Comparison of ENCODE assay signal across 8 mouse cellular contexts in genomic region chr5:136714879-136715278, GRCm38 (mm10). TPM values are rescaled to one million over a fixed set of nuclear protein-coding genes. Genes with fewer than 3 reads are reported as not detected.
DNase-seq lines count a peak whose midpoint lies in the region; ATAC-seq and TF ChIP-seq lines count a peak whose summit lies in the region.

No protein-coding gene starts in this region.

- H3K4me1 ChIP-seq in hindbrain, embryonic 14.5 days (replicated peaks; ENCODE audit: control insufficient read depth, insufficient read depth, low read length) = peaks cover 8% of the 10 kb centered on the region

- H3K4me2 ChIP-seq in hindbrain, embryonic 14.5 days (replicated peaks) = peak overlapping the region; percentile 19; the same call in 1 of the 2 replicates

- WGBS in hindbrain, embryonic 14.5 days = 24% methylated on average over 11 of the region's 11 CpGs

- no peaks in the 10 kb centered on the region for H3K9me3 ChIP-seq in hindbrain, embryonic 14.5 days (ENCODE audit: control insufficient read depth, low read length)

- DNase-seq in left cerebral cortex, adult 2 months (ENCODE audit: extremely low spot score in 1 of 2, low spot score in 2 of 2) = no peak
- DNase-seq in left cerebral cortex, postnatal 36 days (ENCODE audit: low spot score in 2 of 2) = no peak
- DNase-seq in WW6 (ENCODE audit: low read depth, low spot score) = peak; percentile 76
- peak; percentile 71 for DNase-seq in embryo, embryonic 9.5 days (ENCODE audit: extremely low spot score)
- peak; percentile 57 for DNase-seq in hindbrain, embryonic 14.5 days (ENCODE audit: low spot score)
- DNase-seq in lung, postnatal 10 days = peak; percentile 69
- DNase-seq in spleen, postnatal 36 days (ENCODE audit: low spot score in 2 of 2) = peak; percentile 11 to 24

- H3K27ac ChIP-seq in left cerebral cortex, adult 2 months = no peak overlapping the region
- H3K27ac ChIP-seq in hindbrain, embryonic 14.5 days = no peak overlapping the region

- H3K27me3 ChIP-seq in hindbrain, embryonic 14.5 days (ENCODE audit: control insufficient read depth, insufficient read depth, low read length) = no peaks in the 10 kb centered on the region

- H3K36me3 ChIP-seq in hindbrain, embryonic 14.5 days (replicated peaks; ENCODE audit: control insufficient read depth, insufficient read depth) = no peaks in the 10 kb centered on the region

- intact Hi-C loops in left cerebral cortex, adult 2 months (cut with DNase I) = no loop called here
- intact Hi-C loops in left cerebral cortex, postnatal 36 days (cut with DNase I) = no loop called here

- H3K9ac ChIP-seq in hindbrain, embryonic 14.5 days = no peak overlapping the region

- TF ChIP-seq CTCF in left cerebral cortex, adult 2 months (IDR thresholded peaks at IDR 0.05) = peak; percentile 60

- no peak for ATAC-seq in hindbrain, embryonic 14.5 days (ENCODE audit: low FRiP score)
- no peak for ATAC-seq in erythroid progenitor cell, adult 5-6 weeks (replicated peaks; ENCODE audit: low FRiP score, poor library complexity, severe bottlenecking)

- no peak overlapping the region for H3K4me3 ChIP-seq in left cerebral cortex, adult 2 months
- H3K4me3 ChIP-seq in hindbrain, embryonic 14.5 days (replicated peaks; ENCODE audit: low read length) = no peak overlapping the region

RNA-seq across cellular contexts. Expression of gene Myl10, which starts 21.9 kb away (rescaled TPM):
- total RNA-seq in left cerebral cortex, adult 2 months (2021) = not detected
- not detected for total RNA-seq in left cerebral cortex, postnatal 36 days (2021)
- polyA plus RNA-seq in hindbrain, embryonic 14.5 days (2014; fragmentation: Nextera tagmentation; extraction: Ambion mirVana) = not detected in 2 replicates
- not detected in 2 replicates for total RNA-seq in erythroid progenitor cell, adult 5-6 weeks (2015; ENCODE audit: low replicate concordance)
- total RNA-seq in erythroid progenitor cell, adult 5-6 weeks (2017; ENCODE audit: low replicate concordance) = not detected in 2 replicates

Comparison
In these comparisons a context has a peak if more than half of its experiments do, and no peak if none do; other contexts are left out.
1. DNase-seq: peak in WW6 (single experiment), embryo, embryonic 9.5 days (single experiment), hindbrain, embryonic 14.5 days (single experiment), lung, postnatal 10 days (single experiment) and spleen, postnatal 36 days (2 of 2); none in left cerebral cortex, adult 2 months (0 of 2) and left cerebral cortex, postnatal 36 days (0 of 2).